Comparison of ENCODE assay signal across 12 mouse cellular contexts in genomic region chr10:122302259-122302658, GRCm38 (mm10).
"Had no signal": no experiment of that assay in that cellular context is flagged by ENCODE, and none has a peak within 500 bp of the region (broad histone marks: within the 10 kb centered on the region; RNA-seq: fewer than 3 reads in every experiment).

No protein-coding gene starts in this region.

- H3K27ac ChIP-seq: limb, embryonic 13.5 days; liver, embryonic 15.5 days; midbrain, embryonic 10.5 days; neural tube, embryonic 12.5 days had no signal

- H3K27me3 ChIP-seq: limb, embryonic 13.5 days; liver, embryonic 15.5 days; neural tube, embryonic 12.5 days had no signal

- DNase-seq: kidney, adult 9 months; kidney, postnatal 10 days; lung, embryonic 14.5 days; lung, postnatal 10 days; lung, postnatal 4 days; midbrain, embryonic 14.5 days; thymus, postnatal 36 days had no signal

- H3K36me3 ChIP-seq: limb, embryonic 13.5 days; liver, embryonic 15.5 days; midbrain, embryonic 10.5 days; neural tube, embryonic 12.5 days had no signal

- H3K4me2 ChIP-seq: limb, embryonic 13.5 days; liver, embryonic 11.5 days; liver, embryonic 15.5 days; lung, embryonic 14.5 days; neural tube, embryonic 12.5 days had no signal

- H3K4me1 ChIP-seq: limb, embryonic 13.5 days; liver, embryonic 15.5 days; midbrain, embryonic 10.5 days; neural tube, embryonic 12.5 days had no signal

- H3K4me3 ChIP-seq: limb, embryonic 13.5 days; liver, embryonic 15.5 days; midbrain, embryonic 10.5 days; neural tube, embryonic 12.5 days had no signal

- H3K9ac ChIP-seq: limb, embryonic 13.5 days; liver, embryonic 15.5 days; lung, embryonic 14.5 days; neural tube, embryonic 12.5 days had no signal

- H3K9me3 ChIP-seq: limb, embryonic 13.5 days; liver, embryonic 15.5 days; midbrain, embryonic 10.5 days; neural tube, embryonic 12.5 days had no signal
